Mouse (Mus musculus): Measurements from ENCODE around the gene Dennd4a. TPM values are rescaled to one million over a fixed set of nuclear protein-coding genes. Genes with fewer than 3 reads are reported as not detected.

The Dennd4a gene
- polyA plus RNA-seq, 1 experiment from 2014 or later = 8.4 TPM

GRCm38 (mm10) chr9:64907441-64907840 lies 96.3 kb downstream of the Dennd4a start:
- Histone ChIP-seq H3K4me1 (ENCODE audit: control insufficient read depth, insufficient read depth, low read length) (no peaks in the 10 kb centered on the region), H3K9me3 (replicated peaks; ENCODE audit: control insufficient read depth, low read length) (no peaks in the 10 kb centered on the region), H3K27me3 (ENCODE audit: control insufficient read depth, insufficient read depth, low read length) (no peaks in the 10 kb centered on the region), H3K27ac (ENCODE audit: low read depth, low read length) (no peak overlapping the region), H3K9ac (ENCODE audit: low read depth, low read length) (no peak overlapping the region), H3K4me2 (no peak overlapping the region), H3K36me3 (ENCODE audit: control insufficient read depth, insufficient read depth, low read length) (no peaks in the 10 kb centered on the region; the same call in 1 of the 2 replicates), H3K4me3 (ENCODE audit: low read depth, low read length) (no peak overlapping the region)
- no peak for ATAC-seq (replicated peaks; ENCODE audit: insufficient number of reproducible peaks, low FRiP score, low TSS enrichment)
- WGBS (ENCODE audit: insufficient replicate concordance) = 76% methylated on average over 3 of the region's 3 CpGs

DNA sequence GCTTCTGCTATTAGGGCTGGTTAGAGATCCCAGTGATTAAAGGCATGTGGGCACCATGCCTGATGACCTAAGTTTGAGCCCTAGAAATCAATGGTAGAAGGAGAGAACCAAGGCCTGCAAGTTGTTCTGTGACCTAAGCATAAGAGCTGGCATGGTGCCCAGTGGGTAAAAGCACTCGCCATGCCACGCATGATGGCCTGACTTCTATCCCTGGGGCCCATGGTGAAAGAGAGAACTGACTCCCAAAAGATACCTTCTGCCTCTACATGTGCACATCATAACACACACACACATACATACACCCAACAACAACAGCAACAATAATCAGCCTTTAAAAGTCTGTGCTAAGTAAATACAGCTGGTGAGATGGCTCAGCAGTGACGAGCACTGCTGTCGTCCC lies 102.3 kb downstream of the Dennd4a start:
- Histone ChIP-seq H3K4me3 (ENCODE audit: low read depth, low read length) (no peak overlapping the region), H3K36me3 (ENCODE audit: control insufficient read depth, insufficient read depth, low read length) (peaks cover 4% of the 10 kb centered on the region; the same call in 1 of the 2 replicates), H3K9me3 (replicated peaks; ENCODE audit: control insufficient read depth, low read length) (no peaks in the 10 kb centered on the region), H3K4me2 (no peak overlapping the region), H3K9ac (ENCODE audit: low read depth, low read length) (no peak overlapping the region), H3K4me1 (ENCODE audit: control insufficient read depth, insufficient read depth, low read length) (no peaks in the 10 kb centered on the region), H3K27ac (ENCODE audit: low read depth, low read length) (no peak overlapping the region), H3K27me3 (ENCODE audit: control insufficient read depth, insufficient read depth, low read length) (no peaks in the 10 kb centered on the region)
- WGBS (ENCODE audit: insufficient replicate concordance) = 83% methylated on average over 4 of the region's 4 CpGs
- ATAC-seq (replicated peaks; ENCODE audit: insufficient number of reproducible peaks, low FRiP score, low TSS enrichment) = no peak

DNA sequence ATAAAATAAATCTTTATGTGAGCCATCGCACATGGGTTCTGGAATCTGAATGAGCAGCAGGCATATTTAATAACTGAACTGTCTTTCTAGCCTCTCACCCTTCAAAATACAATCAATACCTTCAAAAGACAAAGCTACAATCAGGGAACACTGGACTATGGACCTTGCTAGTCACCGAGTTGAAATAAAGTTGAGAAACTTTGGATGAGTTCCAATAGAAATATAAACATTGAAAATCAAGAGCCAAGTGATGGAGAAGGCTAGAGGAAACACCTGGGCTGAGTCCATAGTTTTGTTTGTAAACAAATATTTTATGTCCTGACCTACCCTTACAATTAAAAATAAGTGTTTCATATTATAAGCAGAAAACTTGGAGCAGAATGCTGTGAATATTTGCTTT lies 102.8 kb downstream of the Dennd4a start:
- H3K27ac ChIP-seq (ENCODE audit: low read depth, low read length) = no peak overlapping the region
- no peaks in the 10 kb centered on the region for H3K27me3 ChIP-seq (ENCODE audit: control insufficient read depth, insufficient read depth, low read length)
- H3K36me3 ChIP-seq (ENCODE audit: control insufficient read depth, insufficient read depth, low read length) = peaks cover 4% of the 10 kb centered on the region; the same call in 1 of the 2 replicates
- H3K4me3 ChIP-seq (ENCODE audit: low read depth, low read length) = no peak overlapping the region
- H3K4me1 ChIP-seq (ENCODE audit: control insufficient read depth, insufficient read depth, low read length) = no peaks in the 10 kb centered on the region
- WGBS (ENCODE audit: insufficient replicate concordance) = 86% methylated on average over 2 of the region's 2 CpGs
- H3K9ac ChIP-seq (ENCODE audit: low read depth, low read length) = no peak overlapping the region
- ATAC-seq (replicated peaks; ENCODE audit: insufficient number of reproducible peaks, low FRiP score, low TSS enrichment) = no peak
- no peak overlapping the region for H3K4me2 ChIP-seq
- no peaks in the 10 kb centered on the region for H3K9me3 ChIP-seq (replicated peaks; ENCODE audit: control insufficient read depth, low read length)

DNA sequence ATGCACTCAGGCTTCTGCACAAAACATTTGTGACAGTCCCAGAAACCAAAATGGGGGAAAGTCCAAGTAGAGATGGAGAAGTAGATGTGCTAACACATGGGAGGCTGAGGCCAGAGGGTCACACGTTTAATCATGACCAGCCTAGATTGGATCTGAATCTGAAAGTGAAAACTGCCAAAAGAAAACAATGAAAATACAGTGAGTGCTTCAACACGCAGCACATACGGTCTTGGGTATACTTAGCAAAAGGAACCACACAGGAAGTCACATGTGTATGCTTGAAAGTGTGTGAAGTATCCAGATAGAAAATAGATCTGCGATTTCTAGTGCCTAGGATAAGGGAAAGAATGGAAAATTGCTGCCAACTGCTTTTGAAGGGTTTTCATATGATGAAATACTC lies 103.5 kb downstream of the Dennd4a start:
- WGBS (ENCODE audit: insufficient replicate concordance) = 76% methylated on average over 4 of the region's 4 CpGs
- H3K9ac ChIP-seq (ENCODE audit: low read depth, low read length) = no peak overlapping the region
- H3K27ac ChIP-seq (ENCODE audit: low read depth, low read length) = no peak overlapping the region

DNA sequence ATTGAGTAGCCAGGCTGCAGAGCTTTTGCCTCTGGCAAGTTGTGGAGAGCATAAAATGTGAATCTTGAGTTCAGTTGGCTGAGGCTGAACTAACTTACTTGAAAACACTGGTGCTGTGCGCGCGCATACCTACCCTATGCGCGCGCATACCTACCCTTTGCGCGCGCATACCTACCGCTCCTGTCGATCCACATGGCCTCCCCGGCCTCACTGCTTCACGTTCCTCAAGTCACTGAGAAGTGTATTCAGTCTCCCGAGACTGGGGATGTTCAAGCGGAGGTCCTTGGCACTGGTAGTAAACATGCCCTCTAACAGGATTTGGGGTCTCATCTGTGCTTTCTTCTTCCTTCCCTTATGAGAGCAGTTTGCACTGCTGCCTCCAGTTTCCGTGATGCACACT lies 107.4 kb downstream of the Dennd4a start:
- H3K27ac ChIP-seq (ENCODE audit: low read depth, low read length) = peak overlapping the region; percentile 24; the same call in 1 of the 2 replicates
- ATAC-seq (replicated peaks; ENCODE audit: insufficient number of reproducible peaks, low FRiP score, low TSS enrichment) = no peak; the same call in 1 of the 2 replicates
- WGBS (ENCODE audit: insufficient replicate concordance) = 42% methylated on average over 16 of the region's 16 CpGs

More for the DNA sequence above, 103.5 kb downstream of the Dennd4a start:
- Histone ChIP-seq H3K9me3 (replicated peaks; ENCODE audit: control insufficient read depth, low read length) (no peaks in the 10 kb centered on the region), H3K27me3 (ENCODE audit: control insufficient read depth, insufficient read depth, low read length) (no peaks in the 10 kb centered on the region), H3K4me3 (ENCODE audit: low read depth, low read length) (no peak overlapping the region), H3K4me2 (no peak overlapping the region), H3K36me3 (ENCODE audit: control insufficient read depth, insufficient read depth, low read length) (peaks cover 4% of the 10 kb centered on the region; the same call in 1 of the 2 replicates), H3K4me1 (ENCODE audit: control insufficient read depth, insufficient read depth, low read length) (no peaks in the 10 kb centered on the region)
- ATAC-seq (replicated peaks; ENCODE audit: insufficient number of reproducible peaks, low FRiP score, low TSS enrichment) = no peak

GRCm38 (mm10) chr9:64925771-64926170 lies 114.6 kb downstream of the Dennd4a start:
- no peak overlapping the region for H3K4me3 ChIP-seq (ENCODE audit: low read depth, low read length)
- 73% methylated on average over 5 of the region's 5 CpGs for WGBS (ENCODE audit: insufficient replicate concordance)
- no peak overlapping the region for H3K4me2 ChIP-seq
- no peak overlapping the region for H3K27ac ChIP-seq (ENCODE audit: low read depth, low read length)
- H3K36me3 ChIP-seq (ENCODE audit: control insufficient read depth, insufficient read depth, low read length) = no peaks in the 10 kb centered on the region
- no peak overlapping the region for H3K9ac ChIP-seq (ENCODE audit: low read depth, low read length)
- no peaks in the 10 kb centered on the region for H3K9me3 ChIP-seq (replicated peaks; ENCODE audit: control insufficient read depth, low read length)
- H3K4me1 ChIP-seq (ENCODE audit: control insufficient read depth, insufficient read depth, low read length) = no peaks in the 10 kb centered on the region
- no peak for ATAC-seq (replicated peaks; ENCODE audit: insufficient number of reproducible peaks, low FRiP score, low TSS enrichment)
- H3K27me3 ChIP-seq (ENCODE audit: control insufficient read depth, insufficient read depth, low read length) = no peaks in the 10 kb centered on the region

More for the DNA sequence above, 107.4 kb downstream of the Dennd4a start:
- Histone ChIP-seq H3K4me3 (ENCODE audit: low read depth, low read length) (peak overlapping the region; percentile 47), H3K36me3 (ENCODE audit: control insufficient read depth, insufficient read depth, low read length) (peaks cover 1% of the 10 kb centered on the region; the same call in 1 of the 2 replicates), H3K4me2 (peak overlapping the region; percentile 60), H3K9me3 (replicated peaks; ENCODE audit: control insufficient read depth, low read length) (no peaks in the 10 kb centered on the region), H3K27me3 (ENCODE audit: control insufficient read depth, insufficient read depth, low read length) (no peaks in the 10 kb centered on the region), H3K9ac (ENCODE audit: low read depth, low read length) (peak overlapping the region; percentile 58), H3K4me1 (ENCODE audit: control insufficient read depth, insufficient read depth, low read length) (no peaks in the 10 kb centered on the region)

DNA sequence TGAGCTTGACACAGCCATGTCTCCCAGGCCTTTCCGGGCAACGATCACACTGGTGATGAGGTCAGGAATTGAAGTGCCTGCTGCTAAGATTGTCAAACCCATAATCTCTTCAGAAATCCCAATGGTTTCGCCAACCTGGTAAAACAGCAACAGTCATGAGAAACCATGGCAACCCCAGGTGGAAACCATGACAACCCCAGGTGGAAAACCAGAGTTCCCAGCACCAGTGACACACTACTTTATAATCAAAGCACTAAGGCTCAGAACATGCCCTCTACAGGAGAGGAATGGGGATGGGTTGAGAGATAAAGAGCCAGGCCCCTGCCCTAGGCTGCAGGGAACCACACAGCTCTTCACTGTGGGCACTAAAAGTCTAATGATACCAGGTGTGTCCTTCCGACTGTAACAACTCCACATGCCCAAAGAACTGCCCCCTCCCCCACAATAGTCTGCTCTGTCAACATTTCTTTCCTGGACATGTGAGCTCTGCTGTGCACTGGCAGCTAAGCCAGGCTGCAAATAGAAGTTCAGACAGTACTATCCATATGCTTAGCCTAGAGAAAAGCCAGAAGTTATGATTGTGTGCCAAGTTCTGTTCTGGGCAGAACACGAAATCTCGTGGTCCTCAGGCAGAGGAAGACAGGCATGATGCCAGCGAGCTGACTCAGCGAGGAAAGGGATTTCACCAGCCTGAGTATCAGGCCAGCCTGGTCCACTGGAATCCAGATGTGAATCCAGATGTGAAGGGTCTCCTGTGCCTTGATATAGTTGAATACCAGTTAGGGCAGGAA lies 115.3 kb downstream of the Dennd4a start:
- Histone ChIP-seq H3K4me1 (ENCODE audit: control insufficient read depth, insufficient read depth, low read length) (peaks cover 2% of the 10 kb centered on the region), H3K4me2 (no peak overlapping the region), H3K4me3 (ENCODE audit: low read depth, low read length) (no peak overlapping the region), H3K9me3 (replicated peaks; ENCODE audit: control insufficient read depth, low read length) (no peaks in the 10 kb centered on the region), H3K9ac (ENCODE audit: low read depth, low read length) (no peak overlapping the region), H3K27ac (ENCODE audit: low read depth, low read length) (no peak overlapping the region), H3K27me3 (ENCODE audit: control insufficient read depth, insufficient read depth, low read length) (no peaks in the 10 kb centered on the region), H3K36me3 (ENCODE audit: control insufficient read depth, insufficient read depth, low read length) (no peaks in the 10 kb centered on the region)
- WGBS (ENCODE audit: insufficient replicate concordance) = 71% methylated on average over 8 of the region's 8 CpGs
- no peak for ATAC-seq (replicated peaks; ENCODE audit: insufficient number of reproducible peaks, low FRiP score, low TSS enrichment)

- Histone ChIP-seq H3K36me3 (ENCODE audit: control insufficient read depth, insufficient read depth, low read length) (no peaks in the 10 kb centered on the region), H3K9me3 (replicated peaks; ENCODE audit: control insufficient read depth, low read length) (no peaks in the 10 kb centered on the region), H3K9ac (ENCODE audit: low read depth, low read length) (no peak overlapping the region), H3K4me3 (ENCODE audit: low read depth, low read length) (no peak overlapping the region), H3K4me2 (no peak overlapping the region), H3K4me1 (ENCODE audit: control insufficient read depth, insufficient read depth, low read length) (peaks cover 25% of the 10 kb centered on the region), H3K27me3 (ENCODE audit: control insufficient read depth, insufficient read depth, low read length) (no peaks in the 10 kb centered on the region), H3K27ac (ENCODE audit: low read depth, low read length) (no peak overlapping the region)
- WGBS (ENCODE audit: insufficient replicate concordance) = 73% methylated on average over 4 of the region's 4 CpGs
- no peak for ATAC-seq (replicated peaks; ENCODE audit: insufficient number of reproducible peaks, low FRiP score, low TSS enrichment)
Measured at GRCm38 (mm10) chr9:64930256-64930655, 119.1 kb downstream of the Dennd4a start.

Measured in heart, embryonic 11.5 days (tissue).